Mouse (Mus musculus): ENCODE measurements at regions not wholly inside any gene's neighbourhood (a gene's known extent, or its start where the extent isn't known, plus 50 kb on each side); places are given as distances from the start of the nearest gene placed in this dataset.
"Not testable (repeated sequence)": the region's sequence is repeated elsewhere in the genome, so short reads cannot be mapped to it uniquely, and the experiment has no call there.

- ATAC-seq (replicated peaks; ENCODE audit: low FRiP score) = no peak
Measured at GRCm38 (mm10) chr10:8116821-8117220, 160.8 kb upstream of the Tab2 start.

DNA sequence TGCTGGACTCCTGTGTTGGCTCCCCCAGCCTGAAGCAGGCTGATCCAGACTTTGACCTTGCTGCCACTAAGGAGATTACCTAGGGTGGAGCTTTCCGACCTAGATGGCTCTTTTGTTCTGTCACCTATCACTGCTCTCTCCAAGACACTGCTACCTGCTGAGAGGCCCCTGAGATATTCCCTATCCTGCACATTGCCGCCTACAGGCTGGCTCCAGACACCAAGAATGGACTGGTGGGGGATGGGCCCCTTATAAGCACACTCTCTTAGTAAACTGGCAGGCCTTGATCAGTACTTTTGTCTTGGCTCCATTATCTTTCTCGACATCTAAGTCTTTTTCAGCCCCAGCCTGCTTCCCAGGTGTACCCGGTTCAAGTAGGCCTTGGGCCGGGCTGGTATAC, 158.9 kb upstream of the Tab2 start:
- not testable (repeated sequence) for ATAC-seq (replicated peaks; ENCODE audit: low FRiP score)
- 71% methylated on average over 5 of the region's 5 CpGs for WGBS

More at GRCm38 (mm10) chr10:8116821-8117220, 160.8 kb upstream of the Tab2 start:
- Histone ChIP-seq H3K27ac (ENCODE audit: low read depth, low read length) (no peak overlapping the region), H3K9me3 (ENCODE audit: control insufficient read depth, low read length) (no peaks in the 10 kb centered on the region), H3K36me3 (ENCODE audit: control insufficient read depth, insufficient read depth, low read length) (no peaks in the 10 kb centered on the region), H3K4me2 (no peak overlapping the region), H3K9ac (ENCODE audit: low read depth, low read length) (no peak overlapping the region), H3K27me3 (replicated peaks; ENCODE audit: control insufficient read depth, insufficient read depth, low read length) (no peaks in the 10 kb centered on the region), H3K4me3 (ENCODE audit: low read depth, low read length) (no peak overlapping the region), H3K4me1 (replicated peaks; ENCODE audit: control insufficient read depth, insufficient read depth, low read length) (no peaks in the 10 kb centered on the region)
- no peak for DNase-seq (ENCODE audit: low spot score)
- 61% methylated on average over 8 of the region's 8 CpGs for WGBS

GRCm38 (mm10) chr10:8114530-8114929, 158.5 kb upstream of the Tab2 start:
- no peak for ATAC-seq (replicated peaks; ENCODE audit: low FRiP score)
- Histone ChIP-seq H3K9me3 (ENCODE audit: control insufficient read depth, low read length) (no peaks in the 10 kb centered on the region), H3K4me2 (no peak overlapping the region), H3K9ac (ENCODE audit: low read depth, low read length) (no peak overlapping the region), H3K4me3 (ENCODE audit: low read depth, low read length) (no peak overlapping the region), H3K27me3 (replicated peaks; ENCODE audit: control insufficient read depth, insufficient read depth, low read length) (no peaks in the 10 kb centered on the region), H3K4me1 (replicated peaks; ENCODE audit: control insufficient read depth, insufficient read depth, low read length) (no peaks in the 10 kb centered on the region), H3K27ac (ENCODE audit: low read depth, low read length) (no peak overlapping the region), H3K36me3 (ENCODE audit: control insufficient read depth, insufficient read depth, low read length) (no peaks in the 10 kb centered on the region)
- 66% methylated on average over 3 of the region's 3 CpGs for whole genome bisulfite sequencing
- DNase-seq (ENCODE audit: low spot score) = no peak

More for the DNA sequence above, 158.9 kb upstream of the Tab2 start:
- not testable (repeated sequence) for H3K36me3 ChIP-seq (ENCODE audit: control insufficient read depth, insufficient read depth, low read length); H3K4me2 ChIP-seq; H3K9me3 ChIP-seq (ENCODE audit: control insufficient read depth, low read length); H3K27me3 ChIP-seq (replicated peaks; ENCODE audit: control insufficient read depth, insufficient read depth, low read length); H3K4me1 ChIP-seq (replicated peaks; ENCODE audit: control insufficient read depth, insufficient read depth, low read length); DNase-seq (ENCODE audit: low spot score); H3K4me3 ChIP-seq (ENCODE audit: low read depth, low read length); H3K27ac ChIP-seq (ENCODE audit: low read depth, low read length); H3K9ac ChIP-seq (ENCODE audit: low read depth, low read length)

GRCm38 (mm10) chr10:8100489-8100888, 144.5 kb upstream of the Tab2 start:
- Histone ChIP-seq H3K9me3 (ENCODE audit: control insufficient read depth, low read length) (peaks cover 5% of the 10 kb centered on the region; the same call in 1 of the 2 replicates), H3K4me3 (ENCODE audit: low read depth, low read length) (no peak overlapping the region), H3K36me3 (ENCODE audit: control insufficient read depth, insufficient read depth, low read length) (no peaks in the 10 kb centered on the region), H3K9ac (ENCODE audit: low read depth, low read length) (no peak overlapping the region), H3K27ac (ENCODE audit: low read depth, low read length) (no peak overlapping the region), H3K27me3 (replicated peaks; ENCODE audit: control insufficient read depth, insufficient read depth, low read length) (no peaks in the 10 kb centered on the region), H3K4me2 (no peak overlapping the region), H3K4me1 (replicated peaks; ENCODE audit: control insufficient read depth, insufficient read depth, low read length) (no peaks in the 10 kb centered on the region; the same call in 1 of the 2 replicates)
- WGBS = 91% methylated on average over 6 of the region's 6 CpGs
- no peak for DNase-seq (ENCODE audit: low spot score)
- no peak for ATAC-seq (replicated peaks; ENCODE audit: low FRiP score)

- Histone ChIP-seq H3K4me1 (replicated peaks; ENCODE audit: control insufficient read depth, insufficient read depth, low read length) (no peaks in the 10 kb centered on the region; the same call in 1 of the 2 replicates), H3K27ac (ENCODE audit: low read depth, low read length) (peak overlapping the region; percentile 61; the same call in 1 of the 2 replicates), H3K27me3 (replicated peaks; ENCODE audit: control insufficient read depth, insufficient read depth, low read length) (no peaks in the 10 kb centered on the region), H3K36me3 (ENCODE audit: control insufficient read depth, insufficient read depth, low read length) (no peaks in the 10 kb centered on the region), H3K4me2 (no peak overlapping the region), H3K9ac (ENCODE audit: low read depth, low read length) (no peak overlapping the region), H3K9me3 (ENCODE audit: control insufficient read depth, low read length) (peaks cover 3% of the 10 kb centered on the region; the same call in 1 of the 2 replicates), H3K4me3 (ENCODE audit: low read depth, low read length) (no peak overlapping the region)
- ATAC-seq (replicated peaks; ENCODE audit: low FRiP score) = peak; percentile 62
- no peak for DNase-seq (ENCODE audit: low spot score)
- WGBS = 49% methylated on average over 2 of the region's 2 CpGs
Measured at GRCm38 (mm10) chr10:8095924-8096323, 139.9 kb upstream of the Tab2 start.

DNA sequence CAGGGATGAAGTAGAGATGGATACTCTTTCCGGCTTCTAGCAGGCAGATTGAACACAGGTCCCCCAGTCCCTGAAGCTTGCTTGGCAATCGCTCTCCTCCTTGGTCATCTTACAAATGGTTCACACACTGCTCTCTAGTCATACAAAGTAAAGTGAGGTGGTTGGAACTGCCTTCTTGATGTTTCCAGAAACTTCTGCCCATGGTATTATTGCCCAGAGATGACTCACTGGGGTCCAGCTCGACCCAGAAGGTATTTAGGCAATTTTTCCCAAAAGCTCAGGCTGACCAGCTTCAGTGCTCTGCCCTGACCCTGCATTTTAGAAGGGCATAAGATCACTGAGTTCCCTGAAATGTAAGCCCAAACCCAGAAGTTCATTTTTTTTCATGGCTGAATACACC, 139.2 kb upstream of the Tab2 start:
- Histone ChIP-seq H3K27ac (ENCODE audit: low read depth, low read length) (peak overlapping the region; percentile 59; the same call in 1 of the 2 replicates), H3K36me3 (ENCODE audit: control insufficient read depth, insufficient read depth, low read length) (no peaks in the 10 kb centered on the region), H3K4me2 (no peak overlapping the region), H3K9me3 (ENCODE audit: control insufficient read depth, low read length) (peaks cover 3% of the 10 kb centered on the region; the same call in 1 of the 2 replicates), H3K4me1 (replicated peaks; ENCODE audit: control insufficient read depth, insufficient read depth, low read length) (no peaks in the 10 kb centered on the region; the same call in 1 of the 2 replicates), H3K27me3 (replicated peaks; ENCODE audit: control insufficient read depth, insufficient read depth, low read length) (no peaks in the 10 kb centered on the region), H3K4me3 (ENCODE audit: low read depth, low read length) (no peak overlapping the region), H3K9ac (ENCODE audit: low read depth, low read length) (no peak overlapping the region)
- WGBS = 91% methylated on average over 3 of the region's 3 CpGs
- DNase-seq (ENCODE audit: low spot score) = no peak
- no peak for ATAC-seq (replicated peaks; ENCODE audit: low FRiP score)

DNA sequence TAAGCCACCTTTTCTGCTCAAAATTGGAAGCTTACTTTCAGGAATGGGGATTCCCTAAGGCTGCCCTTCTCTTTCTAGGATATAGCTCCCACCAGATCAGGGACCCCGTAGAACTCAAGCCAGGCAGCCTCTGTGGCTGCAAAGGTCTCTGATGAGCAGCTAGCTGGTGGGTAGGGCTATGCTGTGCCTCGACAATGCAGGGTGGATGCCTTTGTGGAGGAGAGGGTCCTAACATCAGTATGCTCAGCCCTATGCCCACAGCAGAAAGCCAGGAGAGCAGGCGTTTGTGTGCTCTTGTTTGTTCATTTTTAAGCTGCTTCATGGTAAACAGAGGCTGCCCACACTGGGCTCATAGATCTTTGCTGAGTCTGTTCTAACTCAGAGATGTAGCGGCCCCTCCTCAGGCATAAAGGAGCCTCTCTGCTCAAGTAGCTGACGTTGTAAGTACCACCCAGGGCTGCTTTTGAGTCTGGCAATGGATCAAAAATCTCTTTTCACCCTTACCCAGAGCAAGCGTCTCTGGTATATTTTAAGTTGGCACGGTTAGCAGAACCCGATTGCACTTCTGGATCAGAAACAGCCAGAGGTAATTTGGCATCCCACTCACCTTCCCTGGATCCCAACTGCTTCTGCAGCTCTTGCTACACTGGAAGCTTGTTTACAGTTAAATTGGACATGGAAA, 136.0 kb upstream of the Tab2 start:
- DNase-seq (ENCODE audit: low spot score) (no peak), ATAC-seq (replicated peaks; ENCODE audit: low FRiP score) (no peak)
- 71% methylated on average over 8 of the region's 8 CpGs for WGBS
- Histone ChIP-seq H3K4me3 (ENCODE audit: low read depth, low read length) (no peak overlapping the region), H3K9me3 (ENCODE audit: control insufficient read depth, low read length) (no peaks in the 10 kb centered on the region), H3K27me3 (replicated peaks; ENCODE audit: control insufficient read depth, insufficient read depth, low read length) (no peaks in the 10 kb centered on the region), H3K9ac (ENCODE audit: low read depth, low read length) (no peak overlapping the region), H3K4me1 (replicated peaks; ENCODE audit: control insufficient read depth, insufficient read depth, low read length) (no peaks in the 10 kb centered on the region; the same call in 1 of the 2 replicates), H3K27ac (ENCODE audit: low read depth, low read length) (no peak overlapping the region), H3K36me3 (ENCODE audit: control insufficient read depth, insufficient read depth, low read length) (no peaks in the 10 kb centered on the region), H3K4me2 (no peak overlapping the region)

GRCm38 (mm10) chr10:8089296-8089695, 133.3 kb upstream of the Tab2 start:
- no peak overlapping the region for H3K27ac ChIP-seq (ENCODE audit: low read depth, low read length)
- no peaks in the 10 kb centered on the region for H3K9me3 ChIP-seq (ENCODE audit: control insufficient read depth, low read length)
- no peaks in the 10 kb centered on the region for H3K4me1 ChIP-seq (replicated peaks; ENCODE audit: control insufficient read depth, insufficient read depth, low read length)
- H3K9ac ChIP-seq (ENCODE audit: low read depth, low read length) = no peak overlapping the region
- H3K36me3 ChIP-seq (ENCODE audit: control insufficient read depth, insufficient read depth, low read length) = no peaks in the 10 kb centered on the region
- H3K4me3 ChIP-seq (ENCODE audit: low read depth, low read length) = no peak overlapping the region
- no peak overlapping the region for H3K4me2 ChIP-seq
- H3K27me3 ChIP-seq (replicated peaks; ENCODE audit: control insufficient read depth, insufficient read depth, low read length) = no peaks in the 10 kb centered on the region
- DNase-seq (ENCODE audit: low spot score) (no peak), ATAC-seq (replicated peaks; ENCODE audit: low FRiP score) (no peak)
- 71% methylated on average over 9 of the region's 9 CpGs for WGBS

GRCm38 (mm10) chr10:8088737-8089136, 132.7 kb upstream of the Tab2 start:
- Histone ChIP-seq H3K27ac (ENCODE audit: low read depth, low read length) (no peak overlapping the region), H3K4me2 (no peak overlapping the region)

More at GRCm38 (mm10) chr10:8088737-8089136, 132.7 kb upstream of the Tab2 start:
- DNase-seq (ENCODE audit: low spot score) (no peak), ATAC-seq (replicated peaks; ENCODE audit: low FRiP score) (no peak)
- Histone ChIP-seq H3K4me1 (replicated peaks; ENCODE audit: control insufficient read depth, insufficient read depth, low read length) (no peaks in the 10 kb centered on the region), H3K4me3 (ENCODE audit: low read depth, low read length) (no peak overlapping the region), H3K27me3 (replicated peaks; ENCODE audit: control insufficient read depth, insufficient read depth, low read length) (no peaks in the 10 kb centered on the region), H3K9me3 (ENCODE audit: control insufficient read depth, low read length) (no peaks in the 10 kb centered on the region), H3K36me3 (ENCODE audit: control insufficient read depth, insufficient read depth, low read length) (no peaks in the 10 kb centered on the region), H3K9ac (ENCODE audit: low read depth, low read length) (no peak overlapping the region)
- WGBS = 78% methylated on average over 3 of the region's 3 CpGs

All from liver, embryonic 11.5 days (tissue).